In genomic region chr4:45820074-45820830, GRCm38 (mm10) we compare ENCODE assay signal across 8 mouse cellular contexts. TPM values are rescaled to one million over a fixed set of nuclear protein-coding genes. Genes with fewer than 3 reads are reported as not detected.
A peak's percentile ranks its signal among the peaks of the same experiment; 100 is the strongest.
DNase-seq lines count a peak whose midpoint lies in the region; ATAC-seq and TF ChIP-seq lines count a peak whose summit lies in the region.

No protein-coding gene starts in this region.

- H3K4me3 ChIP-seq in kidney, embryonic 15.5 days (replicated peaks) = peak overlapping the region; percentile 33; the same call in 1 of the 2 replicates
- H3K4me3 ChIP-seq in liver, postnatal 0 days (ENCODE audit: low read depth, low read length) = 0 out of 2 replicates have a peak overlapping the region, but pooled peaks have one; percentile 10
- no peak overlapping the region for H3K4me3 ChIP-seq in olfactory bulb, adult 2 months (ENCODE audit: insufficient read depth, low read depth, low read length)

- peak; percentile 66 for DNase-seq in urinary bladder, postnatal 25 days (ENCODE audit: low spot score)
- no peak for DNase-seq in urinary bladder, postnatal 10 days (ENCODE audit: low spot score)
- DNase-seq in embryo, embryonic 9.5 days (ENCODE audit: extremely low spot score) = peak; percentile 77
- DNase-seq in heart, adult 8-10 months (ENCODE audit: low spot score) = peak; percentile 38
- peak; percentile 79 for DNase-seq in liver, postnatal 0 days
- DNase-seq in thymus, postnatal 10 days (ENCODE audit: low spot score in 2 of 2) = peak; percentile 39 to 72

- peaks cover 44% of the 10 kb centered on the region for H3K27me3 ChIP-seq in kidney, embryonic 15.5 days
- peaks cover 18% of the 10 kb centered on the region for H3K27me3 ChIP-seq in liver, postnatal 0 days (ENCODE audit: insufficient read depth, low read length)

- H3K4me1 ChIP-seq in kidney, embryonic 15.5 days = peaks cover 31% of the 10 kb centered on the region
- H3K4me1 ChIP-seq in liver, postnatal 0 days (ENCODE audit: insufficient read depth) = peaks cover 3% of the 10 kb centered on the region; the same call in 1 of the 2 replicates
- H3K4me1 ChIP-seq in olfactory bulb, adult 2 months (ENCODE audit: control insufficient read depth, insufficient read depth, low read length) = peaks cover 49% of the 10 kb centered on the region

- TF ChIP-seq EP300 in liver, postnatal 0 days (IDR thresholded peaks at IDR 0.05; ENCODE audit: low read depth) = no peak

- no peak overlapping the region for H3K9ac ChIP-seq in kidney, embryonic 15.5 days
- H3K9ac ChIP-seq in liver, postnatal 0 days (replicated peaks) = no peak overlapping the region

- peak; percentile 87 for TF ChIP-seq CTCF in liver, postnatal 0 days (IDR thresholded peaks at IDR 0.05; ENCODE audit: low read depth)
- 0 out of 2 replicates have a peak, but pooled peaks have one; percentile 6 for TF ChIP-seq CTCF in olfactory bulb, adult 2 months (IDR thresholded peaks at IDR 0.05; ENCODE audit: insufficient read depth, low read depth, low read length)

- no peak for ATAC-seq in kidney, embryonic 15.5 days (replicated peaks; ENCODE audit: low FRiP score)
- ATAC-seq in liver, postnatal 0 days = peak; percentile 85

- H3K27ac ChIP-seq in kidney, embryonic 15.5 days = no peak overlapping the region
- H3K27ac ChIP-seq in liver, postnatal 0 days (ENCODE audit: low read depth) = no peak overlapping the region
- peak overlapping the region; percentile 79 for H3K27ac ChIP-seq in olfactory bulb, adult 2 months (ENCODE audit: insufficient read depth, low read depth, low read length)

- 41% methylated on average over 8 of the region's 8 CpGs for WGBS in kidney, embryonic 15.5 days
- 31% methylated on average over 8 of the region's 8 CpGs for WGBS in liver, postnatal 0 days (ENCODE audit: insufficient replicate concordance)
- WGBS in olfactory bulb, adult 2 months = 39% methylated on average over 8 of the region's 8 CpGs

- peak overlapping the region; percentile 68 for H3K4me2 ChIP-seq in kidney, embryonic 15.5 days
- peak overlapping the region; percentile 62 for H3K4me2 ChIP-seq in liver, postnatal 0 days (ENCODE audit: low read depth, low read length)

- H3K36me3 ChIP-seq in kidney, embryonic 15.5 days = no peaks in the 10 kb centered on the region
- no peaks in the 10 kb centered on the region for H3K36me3 ChIP-seq in liver, postnatal 0 days (replicated peaks; ENCODE audit: insufficient read depth, low read length)

- H3K9me3 ChIP-seq in kidney, embryonic 15.5 days (replicated peaks) = no peaks in the 10 kb centered on the region
- H3K9me3 ChIP-seq in liver, postnatal 0 days (ENCODE audit: low read length) = no peaks in the 10 kb centered on the region

- no peak for TF ChIP-seq POLR2A in olfactory bulb, adult 2 months (IDR thresholded peaks at IDR 0.05; ENCODE audit: insufficient read depth, low read depth, low read length)

RNA-seq across cellular contexts. Expression of gene Igfbpl1, which starts 6.5 kb away (rescaled TPM):
- total RNA-seq in heart, adult 8-10 months (2022) = under 1 TPM; 0.14 to 0.57 (median 0.39) TPM
- polyA plus RNA-seq in kidney, embryonic 15.5 days (2015; fragmentation: Nextera tagmentation; extraction: Ambion mirVana) = 0.06 and 0.10 TPM in 2 replicates
- polyA plus RNA-seq in liver, postnatal 0 days (2015; fragmentation: Nextera tagmentation; extraction: Ambion mirVana) = not detected in 2 replicates
- not detected in 2 replicates for polyA plus RNA-seq in olfactory bulb, adult 2 months (2012; ENCODE audit: insufficient read depth, insufficient read length, low replicate concordance, missing spikeins)

RNA-seq across cellular contexts. Expression of gene Aldh1b1, which starts 21.4 kb away (rescaled TPM):
- 10 to 100 TPM in 3 of 4 experiments, 1 to 10 TPM in 1; 9.3 to 14.5 (median 12.4) TPM for total RNA-seq in heart, adult 8-10 months (2022)
- polyA plus RNA-seq in kidney, embryonic 15.5 days (2015; fragmentation: Nextera tagmentation; extraction: Ambion mirVana) = 10.8 and 11.2 TPM in 2 replicates
- 91.5 and 96.4 TPM in 2 replicates for polyA plus RNA-seq in liver, postnatal 0 days (2015; fragmentation: Nextera tagmentation; extraction: Ambion mirVana)
- not detected in 2 replicates for polyA plus RNA-seq in olfactory bulb, adult 2 months (2012; ENCODE audit: insufficient read depth, insufficient read length, low replicate concordance, missing spikeins)

RNA-seq across cellular contexts. Expression of gene Stra6l, which starts 28.2 kb away (rescaled TPM):
- not detected for total RNA-seq in heart, adult 8-10 months (2022)
- 0.57 and 0.84 TPM in 2 replicates for polyA plus RNA-seq in kidney, embryonic 15.5 days (2015; fragmentation: Nextera tagmentation; extraction: Ambion mirVana)
- polyA plus RNA-seq in liver, postnatal 0 days (2015; fragmentation: Nextera tagmentation; extraction: Ambion mirVana) = 16.9 and 18.9 TPM in 2 replicates
- polyA plus RNA-seq in olfactory bulb, adult 2 months (2012; ENCODE audit: insufficient read depth, insufficient read length, low replicate concordance, missing spikeins) = not detected in 2 replicates

Comparison
In these comparisons a context has a peak if more than half of its experiments do, and no peak if none do; other contexts are left out.
1. RNA of gene Aldh1b1, which starts 21.4 kb away (polyA plus RNA-seq): 91.5 to 96.4 TPM in liver, postnatal 0 days and 10.8 to 11.2 TPM in kidney, embryonic 15.5 days; not detected in olfactory bulb, adult 2 months; every median in the first group is over 10 times any median in the second.